Mouse (Mus musculus) liver, embryonic 18 days (tissue): ENCODE data around the gene Pin1rt1. TPM values are rescaled to one million over a fixed set of nuclear protein-coding genes. Genes with fewer than 3 reads are reported as not detected.

Experiments used
- polyA plus RNA-seq: library from polyadenylated mRNA; depleted of rRNA; stranded (reverse); fragments of >200 nt; gene quantifications from 2 replicates; pipeline ENCODE4 v1.2.3, GENCODE M21; 2012; rRNA removed

The Pin1rt1 gene
- not detected in 2 replicates for polyA plus RNA-seq

DNA sequence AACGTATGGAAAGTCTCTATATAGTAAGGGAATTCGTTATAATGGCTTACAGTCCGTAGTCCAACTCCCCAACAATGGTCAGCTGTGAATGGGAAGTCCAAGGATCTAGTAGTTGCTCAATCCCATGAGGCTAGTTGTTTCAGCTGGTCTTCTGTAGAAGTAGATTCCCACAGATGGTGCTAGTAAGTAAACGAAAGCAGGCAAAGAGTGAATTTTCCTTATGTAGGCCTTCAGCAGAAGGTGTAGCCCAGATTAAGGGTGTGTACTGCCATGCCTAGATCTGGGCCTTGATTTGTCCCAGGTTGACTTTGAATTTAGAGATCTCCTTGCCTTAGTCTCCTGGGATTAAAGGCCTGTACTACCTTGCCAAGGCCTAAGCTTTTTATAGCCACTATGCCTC, at the start of gene Pin1rt1:
TSS of gene Pin1rt1 (minus strand) at position 101 of the 400 bp plus-strand sequence.

DNA sequence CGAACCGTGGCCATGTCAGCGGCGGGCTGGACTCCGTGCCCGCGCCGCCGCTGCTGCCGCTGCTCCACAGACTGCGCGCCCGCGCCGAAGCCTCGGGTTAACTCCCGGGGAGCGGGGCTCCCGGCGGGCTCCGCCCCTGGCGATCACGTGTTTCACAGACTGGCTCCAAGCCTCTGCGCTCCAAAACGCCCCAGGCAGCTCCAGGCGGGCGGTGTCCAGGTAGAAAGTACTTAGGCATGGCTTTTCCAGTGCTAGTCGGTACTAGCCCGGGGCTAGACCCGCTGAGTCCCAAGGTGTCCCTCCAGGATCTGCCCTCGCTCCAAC, 26.5 kb upstream of the Pin1rt1 start, which contains the start of gene Depdc7:
TSS of gene Depdc7 (minus strand) at position 138 of the 324 bp plus-strand sequence.

DNA sequence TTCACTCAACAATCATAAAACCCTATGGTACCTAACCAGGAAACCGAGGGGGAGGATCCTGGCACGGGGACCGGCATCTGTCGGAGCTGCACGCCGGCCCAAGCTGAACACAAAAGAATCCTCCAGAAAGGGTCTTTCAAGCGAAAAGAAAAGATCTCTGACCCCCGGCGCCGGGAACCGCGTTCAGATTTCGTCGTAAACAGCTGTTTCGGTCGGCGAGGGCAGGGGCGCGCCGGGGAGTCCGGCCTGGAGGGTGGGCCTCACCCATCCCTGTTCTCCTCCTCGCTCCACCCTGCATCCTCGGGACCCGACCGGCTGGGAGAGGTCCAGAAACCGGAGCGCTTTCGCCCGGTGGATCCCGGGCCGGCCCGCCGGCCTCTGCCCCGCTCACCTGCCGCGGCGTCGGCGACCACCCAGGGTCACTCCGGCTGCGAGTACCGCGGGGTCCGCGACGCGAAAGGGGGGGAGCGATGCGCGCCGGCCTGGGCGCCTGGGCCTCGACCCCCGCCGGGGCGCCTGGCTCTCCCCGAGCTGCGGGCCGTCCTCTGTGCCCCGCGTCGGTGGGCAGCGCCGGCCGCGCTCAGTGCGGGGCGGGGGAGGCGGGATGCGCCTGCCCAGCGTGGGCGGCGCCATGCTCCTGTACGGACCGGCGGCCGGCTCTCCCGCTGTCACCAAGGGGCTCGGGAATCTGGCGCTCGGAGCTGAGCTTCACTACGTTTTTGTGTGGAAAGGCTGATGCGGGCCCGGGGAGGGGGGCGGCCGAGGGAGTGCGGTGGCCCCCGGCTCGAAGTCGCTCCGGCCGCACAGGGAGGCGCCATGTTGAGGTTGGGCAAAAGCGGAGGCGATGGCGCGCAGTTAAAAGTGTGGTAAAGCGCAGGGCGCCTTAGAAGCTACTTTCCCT, 4.3 kb downstream of the Pin1rt1 start, which contains the start of gene Tcp11l1:
TSS of gene Tcp11l1 (minus strand) at position 585 of the 901 bp plus-strand sequence.

Other genes with a start within 250 kb of the Pin1rt1 start
- gene Hipk3, start 221.9 kb downstream of the Pin1rt1 start, polyA plus RNA-seq: 7.9 and 8.4 TPM in 2 replicates
- 11.9 and 15.0 TPM in 2 replicates for gene Cstf3, start 125.9 kb downstream of the Pin1rt1 start, polyA plus RNA-seq
- gene Tcp11l1, start 4.2 kb downstream of the Pin1rt1 start, polyA plus RNA-seq: 2.6 and 3.7 TPM in 2 replicates
- 9.2 and 10.8 TPM in 2 replicates for gene Depdc7, start 26.5 kb upstream of the Pin1rt1 start, polyA plus RNA-seq
- gene Qser1, start 100.4 kb upstream of the Pin1rt1 start, polyA plus RNA-seq: 2.2 and 2.4 TPM in 2 replicates
- 0.53 and 0.57 TPM in 2 replicates for gene Prrg4, start 133.5 kb upstream of the Pin1rt1 start, polyA plus RNA-seq
- gene Ccdc73, start 151.4 kb upstream of the Pin1rt1 start, polyA plus RNA-seq: 2.0 and 2.2 TPM in 2 replicates